Mouse (Mus musculus): ENCODE results near the gene Ptpn14.

DNA sequence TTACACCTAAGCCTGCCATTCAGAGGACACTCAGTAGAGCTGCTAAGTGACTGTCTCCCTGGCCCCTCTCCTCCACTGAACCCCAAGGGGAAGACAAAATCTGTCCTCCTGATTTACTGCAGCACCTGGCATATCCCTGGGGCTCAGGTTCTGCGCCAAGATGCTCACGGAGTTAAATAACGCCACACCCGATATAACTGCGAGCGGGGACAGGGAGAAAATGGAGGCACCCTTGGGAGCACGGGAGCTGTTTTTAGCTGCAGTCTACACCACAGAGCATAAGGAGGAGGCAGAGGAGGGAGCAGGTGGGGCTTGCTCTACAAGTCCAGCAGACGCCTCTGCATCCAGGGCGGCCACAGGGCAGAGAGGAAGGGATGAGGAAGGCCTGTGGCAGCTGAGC lies 174.3 kb downstream of the Ptpn14 start:
- no peak for TF ChIP-seq POLR2A (IDR thresholded peaks at IDR 0.05; ENCODE audit: borderline replicate concordance, low read depth, low read length)
- TF ChIP-seq CTCF (IDR thresholded peaks at IDR 0.05; ENCODE audit: low read depth, low read length): no peak

Measured in bone marrow macrophage, adult 2 months (primary cell).